Mouse (Mus musculus) mesoderm, embryonic 11.5 days (tissue): ENCODE measurements at regions not wholly inside any gene's neighbourhood (a gene's known extent, or its start where the extent isn't known, plus 50 kb on each side); places are given as distances from the start of the nearest gene placed in this dataset.

ENCODE experiments used
- DNase-seq: peaks from one replicate; pipeline ENCODE4 v3.0.0-alpha.2; 2012; ENCODE audit warnings: low read depth, low spot score

- DNase-seq, result no peak
Observed at GRCm38 (mm10) chr5:150866198-150866597, 86.2 kb upstream of the Kl start.

DNA sequence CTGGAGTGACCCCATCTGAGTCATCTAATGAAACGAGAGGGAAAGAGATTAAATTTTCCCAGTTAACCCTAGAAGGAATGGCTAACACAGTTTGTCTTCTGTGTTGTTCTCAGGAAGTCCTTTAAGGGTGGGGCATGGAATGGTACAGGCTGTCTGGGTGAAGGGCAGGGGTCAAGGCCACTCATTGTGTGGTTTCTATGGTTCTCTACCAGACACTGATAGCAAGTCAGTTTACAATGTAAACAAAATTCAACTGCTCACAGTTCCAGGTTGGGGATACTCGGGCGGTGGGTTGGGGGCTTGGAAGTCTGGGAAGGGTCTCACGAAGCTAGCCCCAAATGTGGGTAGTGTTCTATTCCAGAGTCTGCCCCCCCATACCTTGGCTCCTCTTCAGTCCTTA lies 82.5 kb upstream of the Kl start:
- DNase-seq, result no peak

DNA sequence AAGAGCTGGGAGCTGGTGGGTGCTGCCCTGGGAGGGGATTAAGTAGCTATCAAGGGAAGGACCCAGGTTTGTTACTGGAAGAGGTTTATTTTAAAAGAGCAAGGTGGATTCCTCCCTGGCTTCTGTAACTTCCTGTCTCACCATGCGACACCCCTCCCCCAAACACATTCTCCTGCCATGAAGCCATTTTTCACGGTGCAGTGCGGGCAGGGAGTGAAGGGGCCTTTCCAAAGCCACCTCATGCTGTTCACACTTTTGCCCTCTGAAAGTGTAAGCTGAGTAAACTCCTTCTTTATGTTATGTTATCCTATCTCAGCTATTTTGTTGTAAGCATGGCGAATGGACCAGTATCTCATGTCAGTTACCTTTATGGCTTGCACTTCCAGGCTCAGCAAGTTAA lies 73.6 kb upstream of the Kl start:
- DNase-seq, result peak; percentile 29

DNA sequence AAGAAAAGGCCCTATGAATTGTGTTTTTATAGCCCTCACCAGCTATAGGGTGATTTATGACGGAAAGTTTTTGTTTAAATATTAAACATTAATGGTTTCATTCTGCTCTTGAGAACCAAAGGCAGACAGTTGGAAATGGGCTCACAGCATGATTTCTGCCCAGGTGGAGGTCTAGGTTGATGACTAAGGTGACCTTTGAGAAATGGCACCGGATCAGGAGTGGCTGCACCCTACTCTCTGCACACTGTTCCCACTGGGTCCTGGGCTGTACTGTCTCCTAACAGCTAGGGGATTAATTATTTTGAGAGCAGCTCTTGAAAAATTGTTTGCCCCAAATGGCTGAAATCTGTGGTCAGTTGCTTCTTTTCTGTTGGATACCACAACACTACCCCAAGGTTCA lies 68.7 kb upstream of the Kl start:
- no peak for DNase-seq

DNA sequence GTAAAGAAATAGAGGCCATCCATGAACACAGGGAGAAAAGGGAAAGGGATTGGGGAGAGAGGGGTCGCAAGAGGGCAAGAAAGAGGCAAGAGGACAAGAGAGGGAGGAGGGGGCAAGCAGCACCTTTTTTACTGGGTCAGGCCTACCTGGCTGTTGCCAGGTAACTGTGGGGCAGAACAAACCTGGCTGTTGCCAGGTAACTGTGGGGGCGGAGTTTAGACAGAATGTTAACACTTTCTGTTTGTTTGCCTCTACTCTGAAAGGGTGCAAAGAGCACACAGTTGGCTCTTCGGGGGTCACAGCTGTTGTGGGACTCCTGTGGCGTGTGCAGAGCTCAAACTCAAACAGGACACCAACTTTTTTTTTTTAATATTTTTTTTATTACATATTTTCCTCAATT lies 62.3 kb upstream of the Kl start:
- DNase-seq, result no peak

DNA sequence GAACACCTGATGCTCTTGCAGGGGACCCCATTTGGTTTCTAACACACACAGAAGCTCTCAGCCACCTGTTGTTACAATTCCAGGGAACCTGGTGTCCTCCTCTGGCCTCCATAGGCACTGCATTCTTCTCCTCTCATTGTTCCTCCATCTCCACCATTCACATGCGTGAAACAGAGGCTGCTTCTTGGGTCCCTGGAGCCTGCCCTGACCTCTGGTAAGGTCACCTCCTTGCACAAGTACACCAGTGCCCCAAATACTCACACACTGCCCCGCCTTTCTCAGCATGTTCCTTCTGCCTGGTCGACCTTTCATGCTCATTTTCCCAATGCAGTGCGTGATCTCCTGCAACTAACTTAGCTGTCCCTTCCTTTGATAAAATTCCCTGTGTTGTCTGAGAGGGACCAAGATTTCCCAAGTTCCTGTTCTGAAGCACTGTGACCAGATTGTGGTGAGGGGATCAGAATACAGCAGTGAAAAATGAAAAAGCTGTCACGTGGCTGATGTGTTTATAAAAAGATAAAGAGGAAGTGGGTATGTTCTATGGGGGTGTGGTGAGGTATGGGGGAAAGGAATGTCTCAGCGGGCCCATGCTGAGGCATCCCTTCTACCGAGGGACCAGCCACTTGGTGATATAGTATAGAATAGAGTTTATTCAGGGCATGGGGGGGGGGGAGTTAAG lies 61.0 kb upstream of the Kl start:
- no peak for DNase-seq

DNA sequence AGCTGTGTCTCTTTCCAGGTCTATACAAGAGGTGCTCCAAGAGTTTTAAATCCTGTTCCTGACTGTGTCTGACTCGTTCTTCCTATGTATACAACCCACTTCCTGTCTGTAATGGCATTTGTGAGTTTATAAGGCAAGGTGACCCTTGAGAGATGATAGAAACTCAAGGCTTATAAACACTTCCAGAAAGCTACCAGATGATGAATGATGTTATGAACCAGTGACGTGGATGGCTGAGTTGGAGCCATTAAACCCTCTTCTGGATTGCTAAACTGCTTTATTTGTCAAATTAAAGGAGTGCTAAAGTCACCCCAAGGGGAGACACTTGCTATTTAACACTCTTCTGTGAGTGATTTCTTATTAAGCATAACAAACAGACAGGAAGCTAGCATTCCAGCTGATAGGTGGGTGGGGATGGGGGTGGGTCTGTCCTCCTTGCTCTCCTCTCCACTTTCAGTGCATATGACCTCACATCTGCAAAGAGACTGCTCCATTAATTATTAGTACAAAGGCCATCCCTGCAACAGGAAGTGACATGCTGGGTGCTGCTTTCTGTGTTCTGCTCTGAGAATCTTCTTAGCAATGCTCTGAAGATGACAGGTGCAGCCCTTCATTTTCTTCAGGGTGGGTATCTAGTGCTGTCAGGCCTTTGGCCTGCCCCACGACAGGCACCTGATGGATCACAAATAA lies 58.2 kb upstream of the Kl start:
- DNase-seq, result peak; percentile 24

DNA sequence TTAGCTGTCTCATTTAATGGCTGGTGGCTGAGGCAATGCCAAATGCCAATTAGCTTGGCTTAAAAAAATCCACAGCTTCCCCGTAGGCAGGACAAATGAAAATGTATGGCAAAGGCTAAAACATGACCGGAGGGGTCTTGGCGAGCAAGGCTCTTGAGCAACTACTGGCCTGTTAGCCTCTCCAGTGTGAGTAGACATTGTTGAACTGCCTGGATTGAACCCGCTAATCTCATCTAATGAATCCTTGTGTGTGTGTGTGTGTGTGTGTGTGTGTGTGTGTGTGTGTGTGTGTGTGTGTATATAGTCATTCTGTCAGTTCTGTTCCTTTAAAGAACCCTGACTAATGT lies 57.7 kb upstream of the Kl start:
- DNase-seq, result no peak

- no peak for DNase-seq
Observed at GRCm38 (mm10) chr5:150901661-150902060, 50.7 kb upstream of the Kl start.
